Mouse (Mus musculus): ENCODE measurements at regions not wholly inside any gene's neighbourhood (a gene's known extent, or its start where the extent isn't known, plus 50 kb on each side); places are given as distances from the start of the nearest gene placed in this dataset.

GRCm38 (mm10) chr3:9373896-9374295, 236.0 kb downstream of the Zfp704 start:
- no peak for TF ChIP-seq POLR2A (IDR thresholded peaks at IDR 0.05; ENCODE audit: borderline replicate concordance, insufficient read depth, low read length)
- no peak for TF ChIP-seq CTCF (IDR thresholded peaks at IDR 0.05; ENCODE audit: borderline replicate concordance, insufficient read depth, low read depth, low read length)
- no peak for DNase-seq
- WGBS, result 16% methylated on average over 1 of the region's 1 CpGs

GRCm38 (mm10) chr3:9370096-9370495, 239.8 kb downstream of the Zfp704 start:
- 92% methylated on average over 2 of the region's 2 CpGs for WGBS
- no peak for DNase-seq

More at GRCm38 (mm10) chr3:9373896-9374295, 236.0 kb downstream of the Zfp704 start:
- H3K4me3 ChIP-seq (replicated peaks; ENCODE audit: insufficient read depth, low read depth, low read length), result no peak overlapping the region
- H3K4me1 ChIP-seq (ENCODE audit: control insufficient read depth, insufficient read depth, low read length), result no peaks in the 10 kb centered on the region
- H3K27ac ChIP-seq (ENCODE audit: insufficient read depth, low read length), result no peak overlapping the region
- no peaks in the 10 kb centered on the region for H3K27me3 ChIP-seq (ENCODE audit: control insufficient read depth, insufficient read depth, low read length)

GRCm38 (mm10) chr3:9365791-9366190, 244.1 kb downstream of the Zfp704 start:
- no peak overlapping the region for H3K4me3 ChIP-seq (replicated peaks; ENCODE audit: insufficient read depth, low read depth, low read length)
- DNase-seq, result no peak
- no peaks in the 10 kb centered on the region for H3K27me3 ChIP-seq (ENCODE audit: control insufficient read depth, insufficient read depth, low read length)
- H3K27ac ChIP-seq (ENCODE audit: insufficient read depth, low read length), result no peak overlapping the region
- WGBS, result 81% methylated on average over 9 of the region's 9 CpGs
- no peaks in the 10 kb centered on the region for H3K4me1 ChIP-seq (ENCODE audit: control insufficient read depth, insufficient read depth, low read length)
- TF ChIP-seq CTCF (IDR thresholded peaks at IDR 0.05; ENCODE audit: borderline replicate concordance, insufficient read depth, low read depth, low read length), result no peak
- no peak for TF ChIP-seq POLR2A (IDR thresholded peaks at IDR 0.05; ENCODE audit: borderline replicate concordance, insufficient read depth, low read length)

More at GRCm38 (mm10) chr3:9370096-9370495, 239.8 kb downstream of the Zfp704 start:
- TF ChIP-seq POLR2A (IDR thresholded peaks at IDR 0.05; ENCODE audit: borderline replicate concordance, insufficient read depth, low read length) (no peak), CTCF (IDR thresholded peaks at IDR 0.05; ENCODE audit: borderline replicate concordance, insufficient read depth, low read depth, low read length) (no peak)
- H3K27me3 ChIP-seq (ENCODE audit: control insufficient read depth, insufficient read depth, low read length), result no peaks in the 10 kb centered on the region
- no peak overlapping the region for H3K4me3 ChIP-seq (replicated peaks; ENCODE audit: insufficient read depth, low read depth, low read length)
- H3K4me1 ChIP-seq (ENCODE audit: control insufficient read depth, insufficient read depth, low read length), result no peaks in the 10 kb centered on the region
- no peak overlapping the region for H3K27ac ChIP-seq (ENCODE audit: insufficient read depth, low read length)

- H3K27ac ChIP-seq (ENCODE audit: insufficient read depth, low read length), result no peak overlapping the region
- no peaks in the 10 kb centered on the region for H3K27me3 ChIP-seq (ENCODE audit: control insufficient read depth, insufficient read depth, low read length)
- DNase-seq, result no peak
- H3K4me1 ChIP-seq (ENCODE audit: control insufficient read depth, insufficient read depth, low read length), result no peaks in the 10 kb centered on the region
- TF ChIP-seq POLR2A (IDR thresholded peaks at IDR 0.05; ENCODE audit: borderline replicate concordance, insufficient read depth, low read length) (no peak), CTCF (IDR thresholded peaks at IDR 0.05; ENCODE audit: borderline replicate concordance, insufficient read depth, low read depth, low read length) (no peak)
- WGBS, result 89% methylated on average over 8 of the region's 8 CpGs
- no peak overlapping the region for H3K4me3 ChIP-seq (replicated peaks; ENCODE audit: insufficient read depth, low read depth, low read length)
Observed at GRCm38 (mm10) chr3:9359186-9359585, 250.7 kb downstream of the Zfp704 start.

- Histone ChIP-seq H3K4me1 (ENCODE audit: control insufficient read depth, insufficient read depth, low read length) (no peaks in the 10 kb centered on the region), H3K4me3 (replicated peaks; ENCODE audit: insufficient read depth, low read depth, low read length) (no peak overlapping the region), H3K27ac (ENCODE audit: insufficient read depth, low read length) (no peak overlapping the region), H3K27me3 (ENCODE audit: control insufficient read depth, insufficient read depth, low read length) (no peaks in the 10 kb centered on the region)
- DNase-seq, result no peak
- 60% methylated on average over 12 of the region's 12 CpGs for WGBS
- TF ChIP-seq CTCF (IDR thresholded peaks at IDR 0.05; ENCODE audit: borderline replicate concordance, insufficient read depth, low read depth, low read length), result no peak
Observed at GRCm38 (mm10) chr3:9358111-9358510, 251.8 kb downstream of the Zfp704 start.

- Histone ChIP-seq H3K4me1 (ENCODE audit: control insufficient read depth, insufficient read depth, low read length) (no peaks in the 10 kb centered on the region), H3K27me3 (ENCODE audit: control insufficient read depth, insufficient read depth, low read length) (no peaks in the 10 kb centered on the region), H3K4me3 (replicated peaks; ENCODE audit: insufficient read depth, low read depth, low read length) (no peak overlapping the region), H3K27ac (ENCODE audit: insufficient read depth, low read length) (no peak overlapping the region)
- no peak for TF ChIP-seq CTCF (IDR thresholded peaks at IDR 0.05; ENCODE audit: borderline replicate concordance, insufficient read depth, low read depth, low read length)
- TF ChIP-seq POLR2A (IDR thresholded peaks at IDR 0.05; ENCODE audit: borderline replicate concordance, insufficient read depth, low read length), result no peak
- WGBS, result 94% methylated on average over 2 of the region's 2 CpGs
- DNase-seq, result no peak
Observed at GRCm38 (mm10) chr3:9357639-9358038, 252.2 kb downstream of the Zfp704 start.

- Histone ChIP-seq H3K27me3 (ENCODE audit: control insufficient read depth, insufficient read depth, low read length) (no peaks in the 10 kb centered on the region), H3K4me1 (ENCODE audit: control insufficient read depth, insufficient read depth, low read length) (no peaks in the 10 kb centered on the region), H3K27ac (ENCODE audit: insufficient read depth, low read length) (no peak overlapping the region), H3K4me3 (replicated peaks; ENCODE audit: insufficient read depth, low read depth, low read length) (no peak overlapping the region)
- DNase-seq, result no peak
- WGBS, result 67% methylated on average over 4 of the region's 4 CpGs
- no peak for TF ChIP-seq POLR2A (IDR thresholded peaks at IDR 0.05; ENCODE audit: borderline replicate concordance, insufficient read depth, low read length)
- TF ChIP-seq CTCF (IDR thresholded peaks at IDR 0.05; ENCODE audit: borderline replicate concordance, insufficient read depth, low read depth, low read length), result no peak
Observed at GRCm38 (mm10) chr3:9355875-9356274, 254.0 kb downstream of the Zfp704 start.

- Histone ChIP-seq H3K4me1 (ENCODE audit: control insufficient read depth, insufficient read depth, low read length) (no peaks in the 10 kb centered on the region), H3K27me3 (ENCODE audit: control insufficient read depth, insufficient read depth, low read length) (no peaks in the 10 kb centered on the region), H3K27ac (ENCODE audit: insufficient read depth, low read length) (no peak overlapping the region), H3K4me3 (replicated peaks; ENCODE audit: insufficient read depth, low read depth, low read length) (no peak overlapping the region)
- no peak for DNase-seq
- WGBS, result 87% methylated on average over 11 of the region's 11 CpGs
- TF ChIP-seq CTCF (IDR thresholded peaks at IDR 0.05; ENCODE audit: borderline replicate concordance, insufficient read depth, low read depth, low read length), result no peak
- no peak for TF ChIP-seq POLR2A (IDR thresholded peaks at IDR 0.05; ENCODE audit: borderline replicate concordance, insufficient read depth, low read length)
Observed at GRCm38 (mm10) chr3:9354756-9355155, 255.1 kb downstream of the Zfp704 start.

Measured in cerebellum, adult 2 months (tissue).